21 mouse cellular contexts compared by ENCODE assay signal in genomic region chr1:185369979-185370378, GRCm38 (mm10). TPM values are rescaled to one million over a fixed set of nuclear protein-coding genes. Genes with fewer than 3 reads are reported as not detected.
DNase-seq lines count a peak whose midpoint lies in the region; ATAC-seq lines count a peak whose summit lies in the region.
"Had no signal": no experiment of that assay in that cellular context is flagged by ENCODE, and none has a peak within 500 bp of the region (broad histone marks: within the 10 kb centered on the region; RNA-seq: fewer than 3 reads in every experiment).

No protein-coding gene starts in this region.

- peak; percentile 41 for DNase-seq in kidney, adult 9 months
- DNase-seq in kidney, postnatal 4 days = peak; percentile 4 to 10
- no peak for DNase-seq in forebrain, embryonic 14.5 days (ENCODE audit: low spot score)
- no peak for DNase-seq in spleen, adult 18-20 months
- no peak for DNase-seq in right cerebral cortex, postnatal 14 days
- DNase-seq: adrenal gland, postnatal 25 days; cerebellum, adult 9-10 months; heart, adult 2 months; layer of hippocampus, adult 9-11 months; left cerebral cortex, postnatal 4 days; right cerebral cortex, postnatal 25 days; thymus, postnatal 14 days had no signal

- WGBS in intestine, embryonic 15.5 days = 85% methylated on average over 6 of the region's 6 CpGs
- 82% methylated on average over 6 of the region's 6 CpGs for WGBS in intestine, embryonic 16.5 days
- 81% methylated on average over 6 of the region's 6 CpGs for WGBS in liver, embryonic 16.5 days (ENCODE audit: insufficient replicate concordance)
- WGBS in forebrain, embryonic 14.5 days = 96% methylated on average over 6 of the region's 6 CpGs

- peaks cover 8% of the 10 kb centered on the region for H3K4me1 ChIP-seq in intestine, embryonic 15.5 days (replicated peaks)
- no peaks in the 10 kb centered on the region for H3K4me1 ChIP-seq in intestine, embryonic 16.5 days (ENCODE audit: control insufficient read depth, insufficient read depth, low read length)
- H3K4me1 ChIP-seq in liver, embryonic 16.5 days (ENCODE audit: control insufficient read depth, low read depth, low read length) = peaks cover 6% of the 10 kb centered on the region
- peaks cover 4% of the 10 kb centered on the region; the same call in 1 of the 2 replicates for H3K4me1 ChIP-seq in forebrain, embryonic 14.5 days (ENCODE audit: control insufficient read depth, insufficient read depth, low read length)

- 0 out of 2 replicates have a peak, but pooled peaks have one; percentile 51 for ATAC-seq in intestine, embryonic 15.5 days
- no peak for ATAC-seq in intestine, embryonic 16.5 days
- ATAC-seq in liver, embryonic 16.5 days (ENCODE audit: low read depth) = peak; percentile 67
- no peak for ATAC-seq in forebrain, embryonic 14.5 days
- ATAC-seq: forebrain, embryonic 15.5 days; lung, postnatal 0 days had no signal

- no peak overlapping the region for H3K4me2 ChIP-seq in intestine, embryonic 15.5 days (replicated peaks)
- no peak overlapping the region for H3K4me2 ChIP-seq in intestine, embryonic 16.5 days (ENCODE audit: low read depth, low read length)
- H3K4me2 ChIP-seq in liver, embryonic 16.5 days (ENCODE audit: low read depth, low read length) = no peak overlapping the region
- no peak overlapping the region for H3K4me2 ChIP-seq in forebrain, embryonic 14.5 days (ENCODE audit: low read length)
- H3K4me2 ChIP-seq: embryonic facial prominence, embryonic 15.5 days; forebrain, embryonic 15.5 days; hindbrain, embryonic 12.5 days; limb, embryonic 15.5 days; midbrain, embryonic 11.5 days had no signal

- no peaks in the 10 kb centered on the region for H3K9me3 ChIP-seq in intestine, embryonic 15.5 days
- no peaks in the 10 kb centered on the region for H3K9me3 ChIP-seq in intestine, embryonic 16.5 days (ENCODE audit: control insufficient read depth, low read length)
- no peaks in the 10 kb centered on the region for H3K9me3 ChIP-seq in liver, embryonic 16.5 days (replicated peaks; ENCODE audit: control insufficient read depth, low read length)
- no peaks in the 10 kb centered on the region for H3K9me3 ChIP-seq in forebrain, embryonic 14.5 days (replicated peaks; ENCODE audit: control insufficient read depth, low read length)
- H3K9me3 ChIP-seq: embryonic facial prominence, embryonic 15.5 days; forebrain, embryonic 15.5 days; hindbrain, embryonic 12.5 days; limb, embryonic 15.5 days had no signal

- H3K36me3 ChIP-seq in intestine, embryonic 15.5 days = peaks cover 30% of the 10 kb centered on the region
- peaks cover 8% of the 10 kb centered on the region; the same call in 1 of the 2 replicates for H3K36me3 ChIP-seq in intestine, embryonic 16.5 days (ENCODE audit: control insufficient read depth, insufficient read depth, low read length)
- H3K36me3 ChIP-seq in liver, embryonic 16.5 days (ENCODE audit: control insufficient read depth, insufficient read depth) = peaks cover 29% of the 10 kb centered on the region
- H3K36me3 ChIP-seq in forebrain, embryonic 14.5 days (ENCODE audit: control insufficient read depth, insufficient read depth, low read length) = peaks cover 52% of the 10 kb centered on the region

- no peak overlapping the region for H3K9ac ChIP-seq in intestine, embryonic 15.5 days
- H3K9ac ChIP-seq in intestine, embryonic 16.5 days (ENCODE audit: low read depth, low read length) = no peak overlapping the region
- H3K9ac ChIP-seq in liver, embryonic 16.5 days (ENCODE audit: low read depth, low read length) = no peak overlapping the region
- H3K9ac ChIP-seq in forebrain, embryonic 14.5 days (ENCODE audit: low read length) = no peak overlapping the region
- H3K9ac ChIP-seq: embryonic facial prominence, embryonic 15.5 days; forebrain, embryonic 15.5 days; hindbrain, embryonic 12.5 days; limb, embryonic 15.5 days had no signal

- H3K4me3 ChIP-seq in intestine, embryonic 15.5 days (replicated peaks) = no peak overlapping the region
- H3K4me3 ChIP-seq in intestine, embryonic 16.5 days (ENCODE audit: low read length) = no peak overlapping the region
- no peak overlapping the region for H3K4me3 ChIP-seq in liver, embryonic 16.5 days (ENCODE audit: low read depth, low read length)
- no peak overlapping the region for H3K4me3 ChIP-seq in forebrain, embryonic 14.5 days (ENCODE audit: low read depth, low read length)
- H3K4me3 ChIP-seq: embryonic facial prominence, embryonic 15.5 days; forebrain, embryonic 15.5 days; heart, adult 2 months; hindbrain, embryonic 12.5 days; limb, embryonic 15.5 days had no signal

- H3K27ac ChIP-seq in intestine, embryonic 15.5 days = no peak overlapping the region
- no peak overlapping the region; the same call in 1 of the 2 replicates for H3K27ac ChIP-seq in intestine, embryonic 16.5 days (ENCODE audit: low read length)
- H3K27ac ChIP-seq in liver, embryonic 16.5 days (ENCODE audit: low read length) = no peak overlapping the region
- no peak overlapping the region for H3K27ac ChIP-seq in forebrain, embryonic 14.5 days (ENCODE audit: low read depth, low read length)
- H3K27ac ChIP-seq: embryonic facial prominence, embryonic 15.5 days; forebrain, embryonic 15.5 days; heart, adult 2 months; hindbrain, embryonic 12.5 days; limb, embryonic 15.5 days had no signal

- no peaks in the 10 kb centered on the region for H3K27me3 ChIP-seq in intestine, embryonic 15.5 days (replicated peaks)
- no peaks in the 10 kb centered on the region for H3K27me3 ChIP-seq in intestine, embryonic 16.5 days (replicated peaks; ENCODE audit: control insufficient read depth, insufficient read depth, low read length)
- no peaks in the 10 kb centered on the region for H3K27me3 ChIP-seq in liver, embryonic 16.5 days (ENCODE audit: control insufficient read depth, insufficient read depth, low read depth, low read length)
- H3K27me3 ChIP-seq in forebrain, embryonic 14.5 days (replicated peaks; ENCODE audit: control insufficient read depth, insufficient read depth, low read length) = no peaks in the 10 kb centered on the region
- H3K27me3 ChIP-seq: embryonic facial prominence, embryonic 15.5 days; forebrain, embryonic 15.5 days; hindbrain, embryonic 12.5 days; limb, embryonic 15.5 days had no signal

RNA-seq across cellular contexts. Expression of gene Eprs, which starts 7.1 kb away (rescaled TPM):
- polyA plus RNA-seq in intestine, embryonic 15.5 days (2015; fragmentation: Nextera tagmentation; extraction: Ambion mirVana) = 161 and 164 TPM in 2 replicates
- 118 and 132 TPM in 2 replicates for polyA plus RNA-seq in intestine, embryonic 16.5 days (2015; fragmentation: Nextera tagmentation; extraction: Ambion mirVana)
- polyA plus RNA-seq in liver, embryonic 16.5 days (2015; fragmentation: Nextera tagmentation; extraction: Ambion mirVana) = 67.2 and 79.3 TPM in 2 replicates
- polyA plus RNA-seq in forebrain, embryonic 14.5 days (2014; fragmentation: Nextera tagmentation; extraction: Ambion mirVana) = 142 and 156 TPM in 2 replicates

RNA-seq across cellular contexts. Expression of gene Bpnt1, which starts 38.0 kb away (rescaled TPM):
- 210 and 233 TPM in 2 replicates for polyA plus RNA-seq in intestine, embryonic 15.5 days (2015; fragmentation: Nextera tagmentation; extraction: Ambion mirVana)
- 345 and 365 TPM in 2 replicates for polyA plus RNA-seq in intestine, embryonic 16.5 days (2015; fragmentation: Nextera tagmentation; extraction: Ambion mirVana)
- polyA plus RNA-seq in liver, embryonic 16.5 days (2015; fragmentation: Nextera tagmentation; extraction: Ambion mirVana) = 10.2 and 12.6 TPM in 2 replicates
- polyA plus RNA-seq in forebrain, embryonic 14.5 days (2014; fragmentation: Nextera tagmentation; extraction: Ambion mirVana) = 18.8 and 18.9 TPM in 2 replicates

RNA-seq across cellular contexts. Expression of gene Iars2, which starts 40.8 kb away (rescaled TPM):
- polyA plus RNA-seq in intestine, embryonic 15.5 days (2015; fragmentation: Nextera tagmentation; extraction: Ambion mirVana) = 61.9 and 66.9 TPM in 2 replicates
- polyA plus RNA-seq in intestine, embryonic 16.5 days (2015; fragmentation: Nextera tagmentation; extraction: Ambion mirVana) = 86.6 and 109 TPM in 2 replicates
- polyA plus RNA-seq in liver, embryonic 16.5 days (2015; fragmentation: Nextera tagmentation; extraction: Ambion mirVana) = 17.5 and 17.7 TPM in 2 replicates
- polyA plus RNA-seq in forebrain, embryonic 14.5 days (2014; fragmentation: Nextera tagmentation; extraction: Ambion mirVana) = 18.4 and 19.5 TPM in 2 replicates

Comparison
In these comparisons a context has a peak if more than half of its experiments do, and no peak if none do; other contexts are left out.
1. ATAC-seq: peak in intestine, embryonic 15.5 days (single experiment) and liver, embryonic 16.5 days (single experiment); none in intestine, embryonic 16.5 days (single experiment) and forebrain, embryonic 14.5 days (single experiment).
2. DNase-seq: peak in kidney, adult 9 months (single experiment) and kidney, postnatal 4 days (2 of 2); none in forebrain, embryonic 14.5 days (single experiment), spleen, adult 18-20 months (0 of 2) and right cerebral cortex, postnatal 14 days (single experiment).
3. RNA of gene Bpnt1, which starts 38.0 kb away (polyA plus RNA-seq): 345 to 365 TPM in intestine, embryonic 16.5 days and 210 to 233 TPM in intestine, embryonic 15.5 days; 18.8 to 18.9 TPM in forebrain, embryonic 14.5 days and 10.2 to 12.6 TPM in liver, embryonic 16.5 days; every median in the first group is over 10 times any median in the second.